Mouse (Mus musculus) small intestine, adult 2 months (tissue): ENCODE measurements around the gene Trim33.

Experiments used
- CTCF ChIP-seq: fragments of 200-500 bp; IDR thresholded peaks from 2 replicates; pipeline ENCODE4 v1.5.1; 2012; ENCODE audit warnings: low read depth, mild to moderate bottlenecking, control low read depth, inconsistent platforms, low read length, moderate library complexity, mixed read lengths; ENCODE audit not compliant: insufficient replicate concordance, insufficient read length; ENCODE audit errors: extremely low read depth
- POLR2A ChIP-seq: fragments of 200-500 bp; IDR thresholded peaks from 2 replicates; pipeline ENCODE4 v1.6.1; 2012; ENCODE audit warnings: low read depth, mild to moderate bottlenecking, control low read depth, inconsistent platforms, low read length, moderate library complexity

- TF ChIP-seq CTCF: no peak
- TF ChIP-seq POLR2A: no peak
These were observed 35.6 kb upstream of the Trim33 start for GRCm38 (mm10) chr3:103243491-103243890.
